16 mouse cellular contexts compared by ENCODE assay signal in the genomic region with DNA sequence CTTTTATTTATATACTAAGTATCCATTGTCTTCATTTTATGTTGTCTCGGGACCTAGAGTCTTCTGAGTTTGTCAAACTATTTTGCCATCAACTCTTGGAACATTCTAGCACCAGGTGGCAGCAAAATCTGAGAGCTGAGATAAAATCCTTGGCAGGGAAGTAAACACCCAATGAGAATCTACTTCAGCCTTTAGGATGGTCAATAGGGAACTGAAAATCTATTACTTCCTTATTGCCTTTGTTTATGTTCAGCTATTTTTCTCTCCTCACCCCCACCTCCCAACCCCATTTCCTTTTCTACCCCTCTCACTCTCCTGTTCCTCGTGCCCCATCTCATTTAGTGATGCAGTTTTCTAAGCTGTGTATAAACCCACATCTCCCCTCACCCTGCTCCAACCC. TPM values are rescaled to one million over a fixed set of nuclear protein-coding genes. Genes with fewer than 3 reads are reported as not detected.
A peak's percentile ranks its signal among the peaks of the same experiment; 100 is the strongest.
DNase-seq lines count a peak whose midpoint lies in the region; ATAC-seq and TF ChIP-seq lines count a peak whose summit lies in the region.
"Had no signal": no experiment of that assay in that cellular context is flagged by ENCODE, and none has a peak within 500 bp of the region (broad histone marks: within the 10 kb centered on the region; RNA-seq: fewer than 3 reads in every experiment).

No protein-coding gene starts in this region.

- H3K27ac ChIP-seq in heart, adult 2 months, result no peak overlapping the region
- H3K27ac ChIP-seq in lung, embryonic 14.5 days (ENCODE audit: low read depth), result no peak overlapping the region
- H3K27ac ChIP-seq in CH12.LX (ENCODE audit: insufficient read depth, low read depth), result no peak overlapping the region
- H3K27ac ChIP-seq: embryonic facial prominence, embryonic 13.5 days; hindbrain, embryonic 15.5 days; left cerebral cortex, adult 2 months; limb, embryonic 13.5 days had no signal

- TF ChIP-seq EP300 in heart, adult 2 months (IDR thresholded peaks at IDR 0.05; ENCODE audit: insufficient read depth, low read depth, low read length), result no peak
- peak; percentile 51; the same call in 1 of the 2 replicates for TF ChIP-seq EP300 in CH12.LX (IDR thresholded peaks at IDR 0.05; ENCODE audit: low read length)

- no peak for ATAC-seq in lung, embryonic 14.5 days (ENCODE audit: insufficient read depth)
- peak; percentile 80 for ATAC-seq in neutrophil, adult 5-6 weeks (ENCODE audit: extremely low read depth, insufficient number of reproducible peaks, low FRiP score, poor library complexity, severe bottlenecking)

- intact Hi-C loops in heart, adult 2 months (cut with DNase I), result no loop called here
- intact Hi-C loops in heart, postnatal 25 days (cut with DNase I), result no loop called here
- intact Hi-C loops in left cerebral cortex, postnatal 4 days (cut with DNase I), result no loop called here

- H3K9me3 ChIP-seq in lung, embryonic 14.5 days (ENCODE audit: low read depth, low read length), result no peaks in the 10 kb centered on the region
- H3K9me3 ChIP-seq in CH12.LX (replicated peaks; ENCODE audit: low read length), result no peaks in the 10 kb centered on the region
- H3K9me3 ChIP-seq: embryonic facial prominence, embryonic 13.5 days; hindbrain, embryonic 15.5 days; limb, embryonic 13.5 days had no signal

- 0 out of 2 replicates have a peak, but pooled peaks have one; percentile 10 for TF ChIP-seq CTCF in heart, adult 2 months (IDR thresholded peaks at IDR 0.05)
- no peak for TF ChIP-seq CTCF in lung, embryonic 14.5 days (IDR thresholded peaks at IDR 0.05; ENCODE audit: low read depth)
- no peak for TF ChIP-seq CTCF in lung, adult 2 months (IDR thresholded peaks at IDR 0.05; ENCODE audit: insufficient read depth, low read length)
- TF ChIP-seq CTCF in CH12.LX (conservative IDR thresholded peaks at IDR 0.05 in 1 of 2, IDR thresholded peaks at IDR 0.05 in 1 of 2; ENCODE audit: low read depth in 2 of 2, low read length in 2 of 2), result peak in 1 of 2 experiments; percentile 54; a peak in 2 of 4 replicates

- no peak overlapping the region for H3K4me3 ChIP-seq in heart, adult 2 months
- no peak overlapping the region for H3K4me3 ChIP-seq in lung, embryonic 14.5 days (ENCODE audit: low read depth, low read length)
- H3K4me3 ChIP-seq in lung, adult 2 months (replicated peaks; ENCODE audit: extremely low read depth, low read depth, low read length), result no peak overlapping the region
- no peak overlapping the region for H3K4me3 ChIP-seq in CH12.LX (replicated peaks in 1 of 3; ENCODE audit: low read depth in 2 of 3, low read length in 2 of 3, poor library complexity in 1 of 3)
- H3K4me3 ChIP-seq: embryonic facial prominence, embryonic 13.5 days; hindbrain, embryonic 15.5 days; left cerebral cortex, adult 2 months; limb, embryonic 13.5 days; myocyte had no signal

- no peaks in the 10 kb centered on the region for H3K36me3 ChIP-seq in heart, adult 2 months (ENCODE audit: control insufficient read depth, insufficient read depth, low read length)
- H3K36me3 ChIP-seq in lung, embryonic 14.5 days (ENCODE audit: insufficient read depth), result no peaks in the 10 kb centered on the region
- H3K36me3 ChIP-seq in CH12.LX (replicated peaks in 1 of 2; ENCODE audit: control insufficient read depth in 1 of 2, insufficient read depth in 1 of 2, low read length in 1 of 2), result no peaks in the 10 kb centered on the region
- H3K36me3 ChIP-seq: embryonic facial prominence, embryonic 13.5 days; hindbrain, embryonic 15.5 days; limb, embryonic 13.5 days had no signal

- no peak overlapping the region for H3K9ac ChIP-seq in heart, adult 2 months (ENCODE audit: low read depth, low read length)
- no peak overlapping the region for H3K9ac ChIP-seq in lung, embryonic 14.5 days
- no peak overlapping the region for H3K9ac ChIP-seq in CH12.LX (ENCODE audit: insufficient read depth, low read depth)
- H3K9ac ChIP-seq: embryonic facial prominence, embryonic 13.5 days; hindbrain, embryonic 15.5 days; limb, embryonic 13.5 days had no signal

- no peak for TF ChIP-seq POLR2A in heart, adult 2 months (IDR thresholded peaks at IDR 0.05; ENCODE audit: insufficient read depth, low read depth, low read length)
- no peak for TF ChIP-seq POLR2A in lung, adult 2 months (IDR thresholded peaks at IDR 0.05; ENCODE audit: borderline replicate concordance, extremely low read depth, low read depth, low read length)
- TF ChIP-seq POLR2A in CH12.LX (IDR thresholded peaks at IDR 0.05; ENCODE audit: low read depth, low read length), result no peak

- peak; percentile 46 for TF ChIP-seq RAD21 in CH12.LX (IDR thresholded peaks at IDR 0.05; ENCODE audit: low read depth, low read length)

- WGBS in heart, adult 2 months, result 59% methylated on average over 2 of the region's 2 CpGs
- WGBS in lung, embryonic 14.5 days, result 60% methylated on average over 2 of the region's 2 CpGs
- WGBS in lung, adult 2 months, result 43% methylated on average over 2 of the region's 2 CpGs

- dilution Hi-C loops in CH12.LX (cut with MboI; ENCODE audit: extremely low pct_ligation_motif_present, extremely low pct_unique_long_range_greater_than_20kb, low sequenced_read_pairs), result no loop called here

- no peak overlapping the region for H3K4me2 ChIP-seq in lung, embryonic 14.5 days
- no peak overlapping the region for H3K4me2 ChIP-seq in CH12.LX (ENCODE audit: insufficient read depth, low read depth, poor library complexity, severe bottlenecking)
- H3K4me2 ChIP-seq: embryonic facial prominence, embryonic 13.5 days; hindbrain, embryonic 15.5 days; limb, embryonic 13.5 days; midbrain, embryonic 11.5 days had no signal

- in situ Hi-C loops in CH12.LX (cut with MboI; ENCODE audit: low pct_ligation_motif_present, low pct_unique_long_range_greater_than_20kb, low sequenced_read_pairs), result loop anchor here (25.0 kb wide), 1 partner anchor 279 kb away; no protein-coding TSS in a partner anchor

- peak in 1 of 2 experiments; percentile 23 for DNase-seq in heart, adult 2 months
- no peak for DNase-seq in heart, postnatal 25 days (ENCODE audit: low spot score)
- DNase-seq in lung, embryonic 14.5 days, result peak; percentile 18
- no peak for DNase-seq in lung, adult 2 months
- peak; percentile 35 for DNase-seq in CH12.LX (ENCODE audit: extremely low read depth)
- no peak for DNase-seq in ovary, postnatal 14 days (ENCODE audit: low spot score)
- DNase-seq in left cerebral cortex, postnatal 4 days, result no peak
- DNase-seq: cerebellum, adult 11 months; cerebellum, postnatal 36 days had no signal

- no peaks in the 10 kb centered on the region for H3K4me1 ChIP-seq in heart, adult 2 months (ENCODE audit: control insufficient read depth, insufficient read depth, low read length)
- no peaks in the 10 kb centered on the region for H3K4me1 ChIP-seq in lung, embryonic 14.5 days (ENCODE audit: insufficient read depth)
- no peaks in the 10 kb centered on the region for H3K4me1 ChIP-seq in lung, adult 2 months (ENCODE audit: control insufficient read depth, insufficient read depth, low read length)
- H3K4me1 ChIP-seq in CH12.LX (ENCODE audit: control insufficient read depth in 1 of 2, insufficient read depth in 2 of 2), result peaks cover 0 to 27% of the 10 kb centered on the region in 2 experiments; a peak in 2 of 4 replicates
- H3K4me1 ChIP-seq: embryonic facial prominence, embryonic 13.5 days; hindbrain, embryonic 15.5 days; limb, embryonic 13.5 days had no signal

- no peaks in the 10 kb centered on the region for H3K79me2 ChIP-seq in heart, adult 2 months (replicated peaks; ENCODE audit: control insufficient read depth, insufficient read depth, low read length)
- H3K79me2 ChIP-seq in CH12.LX (replicated peaks; ENCODE audit: control insufficient read depth, extremely low read depth, insufficient read depth, poor library complexity, severe bottlenecking), result no peaks in the 10 kb centered on the region

- H3K27me3 ChIP-seq in heart, adult 2 months (ENCODE audit: control insufficient read depth, insufficient read depth, low read length), result no peaks in the 10 kb centered on the region
- no peaks in the 10 kb centered on the region for H3K27me3 ChIP-seq in lung, embryonic 14.5 days (ENCODE audit: insufficient read depth, low read length)
- H3K27me3 ChIP-seq in CH12.LX (replicated peaks), result no peaks in the 10 kb centered on the region
- H3K27me3 ChIP-seq: embryonic facial prominence, embryonic 13.5 days; hindbrain, embryonic 15.5 days; limb, embryonic 13.5 days had no signal

TF ChIP-seq in CH12.LX, 34 proteins besides CTCF, POLR2A, EP300 and RAD21:
- TF ChIP-seq JUN (IDR thresholded peaks at IDR 0.05; ENCODE audit: insufficient read depth, low read depth, low read length) (no peak), TCF12 (IDR thresholded peaks at IDR 0.05; ENCODE audit: low read depth, low read length) (no peak), IRF4 (IDR thresholded peaks at IDR 0.05; ENCODE audit: low read depth, low read length) (peak; percentile 59), SMC3 (IDR thresholded peaks at IDR 0.05; ENCODE audit: low read depth, low read length) (peak; percentile 44), ELF1 (IDR thresholded peaks at IDR 0.05; ENCODE audit: low read depth, low read length) (peak; percentile 37; the same call in 1 of the 2 replicates), CHD2 (IDR thresholded peaks at IDR 0.05; ENCODE audit: low read length) (no peak), GABPA (IDR thresholded peaks at IDR 0.05; ENCODE audit: insufficient replicate concordance, low read depth, low read length) (no peak)

RNA-seq across cellular contexts. Expression of a gene that starts 16.1 kb away (rescaled TPM):
- total RNA-seq in heart, adult 2 months (2021), result 10 to 100 TPM; 25.1 TPM
- 6.7 and 12.6 TPM in 2 replicates for polyA plus RNA-seq in heart, adult 2 months (2012; rRNA removed)
- total RNA-seq in heart, postnatal 25 days (2021), result 10 to 100 TPM; 22.6 to 28.7 TPM
- polyA plus RNA-seq in lung, embryonic 14.5 days (2014; fragmentation: Nextera tagmentation; extraction: Ambion mirVana), result 29.9 and 31.8 TPM in 2 replicates
- 6.0 and 8.7 TPM in 2 replicates for polyA plus RNA-seq in lung, adult 2 months (2012; rRNA removed)
- total RNA-seq in CH12.LX (2012; rRNA removed) (8.0 TPM in 2 replicates), CH12.LX (2014; rRNA removed) (7.0 and 7.2 TPM in 2 replicates)
- 10.0 and 11.6 TPM in 2 replicates for polyA plus RNA-seq in CH12.LX (2012; ENCODE audit: insufficient read length, low read depth)
- total RNA-seq in neutrophil, adult 5-6 weeks (2017), result 51.8 and 54.4 TPM in 2 replicates
- total RNA-seq in left cerebral cortex, postnatal 4 days (2021), result 10 to 100 TPM; 31.1 to 31.6 TPM

Comparison
In these comparisons a context has a peak if more than half of its experiments do, and no peak if none do; other contexts are left out.
1. DNase-seq: peak in lung, embryonic 14.5 days (single experiment) and CH12.LX (single experiment); none in heart, postnatal 25 days (single experiment), lung, adult 2 months (single experiment), ovary, postnatal 14 days (single experiment) and left cerebral cortex, postnatal 4 days (single experiment).